Mouse (Mus musculus): ENCODE measurements around the gene Sp8. TPM values are rescaled to one million over a fixed set of nuclear protein-coding genes. Genes with fewer than 3 reads are reported as not detected.

Gene Sp8
- 0.08 and 0.13 TPM in 2 replicates for polyA plus RNA-seq (2012; rRNA removed)

DNA sequence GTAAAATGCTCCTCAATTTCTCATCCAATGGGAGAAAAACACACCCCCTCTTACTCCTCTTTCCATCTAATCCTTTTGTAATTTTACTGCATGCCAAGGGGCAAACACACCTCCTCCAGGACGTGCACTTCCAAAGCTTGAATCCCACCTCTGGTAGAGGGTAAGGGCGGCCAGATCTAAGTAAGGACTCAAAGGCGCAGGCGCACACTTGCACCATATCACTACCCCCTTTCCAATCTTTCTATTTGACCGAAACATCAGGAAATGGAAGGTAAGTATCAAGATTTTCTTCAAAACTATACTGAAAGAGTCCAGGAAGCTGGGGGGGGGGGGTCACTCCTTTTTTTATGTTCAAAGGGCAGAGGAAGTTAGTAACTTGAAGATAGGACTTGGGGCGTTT, at the start of gene Sp8:
Sp8 (plus strand) TSS at position 109 of the 400 bp plus-strand sequence.
- TF ChIP-seq POLR2A (IDR thresholded peaks at IDR 0.05; ENCODE audit: borderline replicate concordance, insufficient read depth, low read length) (no peak), CTCF (IDR thresholded peaks at IDR 0.05; ENCODE audit: borderline replicate concordance, insufficient read depth, low read depth, low read length) (no peak)
- no peak for DNase-seq
- H3K27ac ChIP-seq (ENCODE audit: insufficient read depth, low read length), result no peak within 1 kb of the TSS
- H3K27me3 ChIP-seq (ENCODE audit: control insufficient read depth, insufficient read depth, low read length), result peaks cover 11% of the 10 kb centered on the region; the same call in 1 of the 2 replicates
- no peaks in the 10 kb centered on the region for H3K4me1 ChIP-seq (ENCODE audit: control insufficient read depth, insufficient read depth, low read length)
- 5% methylated on average over 6 of the region's 6 CpGs for WGBS
- H3K4me3 ChIP-seq (replicated peaks; ENCODE audit: insufficient read depth, low read depth, low read length), result peak within 1 kb of the TSS; percentile 31

GRCm38 (mm10) chr12:118811328-118811961, 34.7 kb upstream of the Sp8 start:
- no peak for DNase-seq
- H3K27ac ChIP-seq (ENCODE audit: insufficient read depth, low read length), result no peak overlapping the region
- no peaks in the 10 kb centered on the region for H3K4me1 ChIP-seq (ENCODE audit: control insufficient read depth, insufficient read depth, low read length)
- H3K27me3 ChIP-seq (ENCODE audit: control insufficient read depth, insufficient read depth, low read length), result no peaks in the 10 kb centered on the region; the same call in 1 of the 2 replicates
- H3K4me3 ChIP-seq (replicated peaks; ENCODE audit: insufficient read depth, low read depth, low read length), result no peak overlapping the region
- WGBS, result 2% methylated on average over 17 of the region's 17 CpGs
- TF ChIP-seq CTCF (IDR thresholded peaks at IDR 0.05; ENCODE audit: borderline replicate concordance, insufficient read depth, low read depth, low read length), result no peak
- no peak for TF ChIP-seq POLR2A (IDR thresholded peaks at IDR 0.05; ENCODE audit: borderline replicate concordance, insufficient read depth, low read length)

- no peaks in the 10 kb centered on the region; the same call in 1 of the 2 replicates for H3K27me3 ChIP-seq (ENCODE audit: control insufficient read depth, insufficient read depth, low read length)
- no peak overlapping the region for H3K27ac ChIP-seq (ENCODE audit: insufficient read depth, low read length)
- TF ChIP-seq POLR2A (IDR thresholded peaks at IDR 0.05; ENCODE audit: borderline replicate concordance, insufficient read depth, low read length), result no peak
- no peak for TF ChIP-seq CTCF (IDR thresholded peaks at IDR 0.05; ENCODE audit: borderline replicate concordance, insufficient read depth, low read depth, low read length)
- DNase-seq, result no peak
- 87% methylated on average over 3 of the region's 3 CpGs for WGBS
- no peak overlapping the region for H3K4me3 ChIP-seq (replicated peaks; ENCODE audit: insufficient read depth, low read depth, low read length)
- H3K4me1 ChIP-seq (ENCODE audit: control insufficient read depth, insufficient read depth, low read length), result no peaks in the 10 kb centered on the region
Measured at GRCm38 (mm10) chr12:118814561-118814960, 31.6 kb upstream of the Sp8 start.

GRCm38 (mm10) chr12:118816156-118816555, 30.0 kb upstream of the Sp8 start:
- DNase-seq, result no peak
- H3K4me1 ChIP-seq (ENCODE audit: control insufficient read depth, insufficient read depth, low read length), result no peaks in the 10 kb centered on the region
- H3K27ac ChIP-seq (ENCODE audit: insufficient read depth, low read length), result no peak overlapping the region
- H3K27me3 ChIP-seq (ENCODE audit: control insufficient read depth, insufficient read depth, low read length), result no peaks in the 10 kb centered on the region; the same call in 1 of the 2 replicates
- TF ChIP-seq CTCF (IDR thresholded peaks at IDR 0.05; ENCODE audit: borderline replicate concordance, insufficient read depth, low read depth, low read length) (no peak), POLR2A (IDR thresholded peaks at IDR 0.05; ENCODE audit: borderline replicate concordance, insufficient read depth, low read length) (no peak)
- no peak overlapping the region for H3K4me3 ChIP-seq (replicated peaks; ENCODE audit: insufficient read depth, low read depth, low read length)

- TF ChIP-seq CTCF (IDR thresholded peaks at IDR 0.05; ENCODE audit: borderline replicate concordance, insufficient read depth, low read depth, low read length), result no peak
- TF ChIP-seq POLR2A (IDR thresholded peaks at IDR 0.05; ENCODE audit: borderline replicate concordance, insufficient read depth, low read length), result no peak
- no peak overlapping the region for H3K27ac ChIP-seq (ENCODE audit: insufficient read depth, low read length)
- no peaks in the 10 kb centered on the region for H3K4me1 ChIP-seq (ENCODE audit: control insufficient read depth, insufficient read depth, low read length)
- no peak for DNase-seq
- no peak overlapping the region for H3K4me3 ChIP-seq (replicated peaks; ENCODE audit: insufficient read depth, low read depth, low read length)
- H3K27me3 ChIP-seq (ENCODE audit: control insufficient read depth, insufficient read depth, low read length), result no peaks in the 10 kb centered on the region; the same call in 1 of the 2 replicates
- WGBS, result 61% methylated on average over 6 of the region's 6 CpGs
Measured at GRCm38 (mm10) chr12:118829881-118830280, 16.2 kb upstream of the Sp8 start.

GRCm38 (mm10) chr12:118836411-118837341, 9.5 kb upstream of the Sp8 start:
- under 1% methylated on average over 72 of the region's 72 CpGs for WGBS
- H3K27me3 ChIP-seq (ENCODE audit: control insufficient read depth, insufficient read depth, low read length), result peaks cover 5% of the 10 kb centered on the region; the same call in 1 of the 2 replicates
- no peak overlapping the region for H3K27ac ChIP-seq (ENCODE audit: insufficient read depth, low read length)
- no peak overlapping the region for H3K4me3 ChIP-seq (replicated peaks; ENCODE audit: insufficient read depth, low read depth, low read length)
- H3K4me1 ChIP-seq (ENCODE audit: control insufficient read depth, insufficient read depth, low read length), result no peaks in the 10 kb centered on the region
- DNase-seq, result no peak
- TF ChIP-seq CTCF (IDR thresholded peaks at IDR 0.05; ENCODE audit: borderline replicate concordance, insufficient read depth, low read depth, low read length), result no peak
- no peak for TF ChIP-seq POLR2A (IDR thresholded peaks at IDR 0.05; ENCODE audit: borderline replicate concordance, insufficient read depth, low read length)

GRCm38 (mm10) chr12:118837361-118837760, 8.8 kb upstream of the Sp8 start:
- no peak for TF ChIP-seq CTCF (IDR thresholded peaks at IDR 0.05; ENCODE audit: borderline replicate concordance, insufficient read depth, low read depth, low read length)
- TF ChIP-seq POLR2A (IDR thresholded peaks at IDR 0.05; ENCODE audit: borderline replicate concordance, insufficient read depth, low read length), result no peak
- H3K4me1 ChIP-seq (ENCODE audit: control insufficient read depth, insufficient read depth, low read length), result no peaks in the 10 kb centered on the region
- H3K4me3 ChIP-seq (replicated peaks; ENCODE audit: insufficient read depth, low read depth, low read length), result no peak overlapping the region
- no peak for DNase-seq
- no peak overlapping the region for H3K27ac ChIP-seq (ENCODE audit: insufficient read depth, low read length)
- peaks cover 5% of the 10 kb centered on the region; the same call in 1 of the 2 replicates for H3K27me3 ChIP-seq (ENCODE audit: control insufficient read depth, insufficient read depth, low read length)
- WGBS, result 2% methylated on average over 11 of the region's 11 CpGs

All from cerebellum, adult 2 months (tissue).